Mouse (Mus musculus) gastrocnemius, postnatal 4 days (tissue): ENCODE measurements around the gene Mroh3. TPM values are rescaled to one million over a fixed set of nuclear protein-coding genes. Genes with fewer than 3 reads are reported as not detected.

Experiments
- DNase-seq, 2 experiments: peaks; one replicate each; pipeline ENCODE4 v3.0.0; 2021 to 2022; ENCODE audit warnings: low spot score in 2 of 2, mixed read lengths in 2 of 2
- long read RNA-seq, 2 experiments: library from polyadenylated mRNA; stranded (forward); transcript quantifications; one replicate each; pipeline ENCODE4 v2.0.0; 2021
- total RNA-seq, 2 experiments: library from RNA; stranded (reverse); gene quantifications; 2 replicates each; pipeline ENCODE4 v1.2.3; 2021

The Mroh3 gene
- not detected for total RNA-seq
- long read RNA-seq, experiment 1: 0 reads
- long read RNA-seq, experiment 2: 0 reads

- DNase-seq: no peak
Measured at GRCm38 (mm10) chr1:136212803-136213202, at the start of gene Mroh3. Gene Mroh3 (minus strand): TSS chr1:136212828.

DNA sequence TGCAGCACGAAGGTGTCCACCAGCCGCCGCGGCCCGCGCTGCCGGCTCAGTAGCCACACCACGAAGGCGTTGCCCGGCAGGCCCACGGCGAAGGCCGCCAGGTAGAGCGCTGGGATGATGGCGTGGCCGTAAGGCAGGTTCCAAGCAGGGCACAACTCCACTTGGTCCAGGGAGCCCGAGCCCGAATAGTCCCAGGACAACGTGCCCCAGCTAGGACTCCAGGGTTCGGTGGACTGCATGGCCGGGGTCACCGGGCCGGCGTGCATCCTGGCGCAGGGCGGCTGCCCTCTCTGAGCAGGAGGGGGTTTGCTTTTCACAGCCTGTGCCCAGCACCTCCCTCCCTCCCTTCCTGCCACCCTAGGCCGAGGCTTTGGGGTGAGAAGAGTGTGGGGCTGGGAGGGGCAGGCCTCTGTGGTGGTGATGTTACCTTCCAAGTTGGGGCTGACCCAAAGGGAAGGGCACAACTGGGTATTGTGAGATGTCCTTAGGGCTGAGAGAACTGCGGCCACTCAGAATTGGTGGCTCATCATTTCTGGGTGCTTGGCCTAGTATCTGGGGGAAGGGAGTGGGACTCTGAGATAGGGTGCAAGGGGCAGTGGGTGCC is 48.1 kb upstream of the Mroh3 start, which contains the start of gene Gpr25:
Gene Gpr25, minus strand, starts transcription at position 239 of the 604 bp plus-strand sequence.
- no peak for DNase-seq

- peak; percentile 26 to 57 for DNase-seq
Measured at GRCm38 (mm10) chr1:136259893-136260634, 47.4 kb upstream of the Mroh3 start.

GRCm38 (mm10) chr1:136259543-136259892 is 46.9 kb upstream of the Mroh3 start:
- no peak for DNase-seq

DNA sequence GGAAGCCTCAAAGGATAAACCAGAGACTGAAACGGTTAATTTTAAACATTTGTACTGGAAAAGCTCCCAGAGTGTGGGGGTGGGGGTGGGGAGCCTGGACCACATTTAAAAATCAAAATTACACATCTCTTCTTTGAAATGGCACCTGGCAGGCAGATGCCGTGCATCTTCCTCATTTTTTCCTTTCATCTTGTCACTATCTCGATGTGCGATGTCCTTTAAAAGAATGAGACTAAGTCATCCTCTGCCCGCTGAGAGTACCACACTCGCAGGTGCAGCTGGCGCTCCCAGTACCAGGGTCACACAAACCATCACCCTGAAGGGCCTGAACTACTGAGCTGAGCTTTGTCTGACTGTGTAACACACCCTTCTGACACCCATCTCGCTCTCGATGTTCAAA is 45.9 kb upstream of the Mroh3 start:
- DNase-seq: no peak

DNA sequence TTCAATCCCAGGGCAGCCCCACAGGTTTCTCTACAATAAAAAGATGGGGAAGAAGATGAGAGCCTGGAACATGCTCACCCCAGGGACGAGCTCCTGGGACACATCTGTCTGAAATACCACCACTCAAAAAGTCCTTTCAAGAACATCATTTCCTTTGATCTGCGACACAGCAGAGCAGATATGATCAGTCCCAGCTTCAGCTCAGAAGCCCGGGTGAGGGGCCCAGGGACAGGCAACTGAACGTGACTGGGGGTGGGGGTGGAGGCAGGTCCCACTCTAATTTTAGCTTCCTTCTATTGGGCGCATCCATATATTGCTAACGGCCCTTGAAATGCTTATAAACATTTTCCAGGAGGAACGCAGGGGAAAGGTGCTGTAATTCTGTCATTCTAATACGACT is 43.0 kb upstream of the Mroh3 start:
- DNase-seq: no peak

DNA sequence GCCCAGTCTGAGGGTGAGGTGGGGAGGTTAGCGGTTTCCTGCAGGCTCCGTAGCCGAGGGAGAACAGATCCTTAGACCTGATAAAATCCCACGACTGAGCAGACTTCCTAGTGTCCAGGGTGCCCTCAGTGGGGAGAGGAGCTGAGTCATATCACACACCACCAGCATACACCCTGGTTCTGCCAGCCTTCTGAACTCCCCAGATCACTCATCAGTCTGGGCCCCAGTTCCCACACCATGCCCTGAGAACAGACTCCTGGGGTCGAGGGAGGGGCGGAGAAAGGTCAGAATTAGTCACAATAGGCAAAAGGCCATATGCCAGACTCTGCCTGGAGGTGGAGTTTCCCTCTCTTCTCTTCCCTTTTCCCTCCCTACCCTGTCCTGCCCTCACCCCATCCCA is 42.5 kb upstream of the Mroh3 start:
- no peak for DNase-seq

DNA sequence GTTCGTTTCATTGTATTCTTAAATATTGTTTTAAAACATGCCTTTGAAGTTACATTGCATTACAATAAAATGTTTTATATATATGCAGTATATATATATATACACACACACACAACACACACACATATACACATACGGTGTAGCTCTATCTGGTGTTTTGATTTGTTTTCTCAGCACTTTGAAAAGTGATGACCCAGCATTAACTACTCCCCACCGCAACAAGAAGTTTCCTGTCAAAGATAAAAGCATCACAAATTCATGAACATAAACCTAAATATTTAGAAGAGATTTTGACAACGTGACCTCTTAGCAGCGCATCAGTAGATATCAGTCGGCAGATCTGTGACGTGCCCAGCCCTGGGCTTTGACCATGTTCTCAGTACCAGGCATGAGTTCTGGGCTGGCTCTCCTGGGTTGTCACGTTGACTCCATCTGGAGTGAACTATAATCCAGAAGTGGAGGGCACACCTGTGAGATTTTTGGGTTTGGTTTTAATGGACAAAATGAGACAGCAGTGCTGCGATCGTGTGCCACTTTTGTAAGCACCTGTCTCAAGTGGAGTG is 42.0 kb upstream of the Mroh3 start:
- DNase-seq: no peak

- DNase-seq: no peak
Measured at GRCm38 (mm10) chr1:136253472-136253871, 40.8 kb upstream of the Mroh3 start.

- no peak for DNase-seq
Measured at GRCm38 (mm10) chr1:136249662-136250061, 37.0 kb upstream of the Mroh3 start.

- DNase-seq: no peak
Measured at GRCm38 (mm10) chr1:136247393-136247792, 34.8 kb upstream of the Mroh3 start.

DNA sequence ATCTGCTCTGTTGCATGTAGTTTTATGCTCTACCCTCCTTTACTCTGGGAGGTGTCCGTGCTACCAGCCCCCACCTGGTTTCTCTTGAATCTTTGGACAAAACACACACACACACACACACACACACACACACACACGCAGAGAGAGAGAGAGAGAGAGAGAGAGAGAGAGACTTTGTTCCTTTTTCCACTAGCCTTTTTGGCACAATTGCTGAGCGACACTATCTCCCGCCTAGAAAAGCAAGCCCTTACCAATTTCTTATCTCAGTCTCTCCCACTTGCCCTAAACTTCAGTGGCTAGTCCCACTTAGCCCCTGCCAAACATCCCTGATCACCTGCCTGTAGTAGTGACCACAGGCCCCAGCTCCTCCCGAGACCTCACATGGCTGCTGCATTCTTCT is 31.8 kb upstream of the Mroh3 start:
- DNase-seq: no peak

- DNase-seq: no peak
Measured at GRCm38 (mm10) chr1:136241801-136242200, 29.2 kb upstream of the Mroh3 start.

- DNase-seq: no peak
Measured at GRCm38 (mm10) chr1:136238495-136238894, 25.9 kb upstream of the Mroh3 start.

- DNase-seq: no peak
Measured at GRCm38 (mm10) chr1:136234595-136235092, 22.0 kb upstream of the Mroh3 start.

- DNase-seq: no peak
Measured at GRCm38 (mm10) chr1:136233892-136234594, 21.4 kb upstream of the Mroh3 start, which contains the start of gene Inava. Gene Inava (minus strand): TSS chr1:136234264.

GRCm38 (mm10) chr1:136232986-136233790 is 20.6 kb upstream of the Mroh3 start:
- DNase-seq: no peak

DNA sequence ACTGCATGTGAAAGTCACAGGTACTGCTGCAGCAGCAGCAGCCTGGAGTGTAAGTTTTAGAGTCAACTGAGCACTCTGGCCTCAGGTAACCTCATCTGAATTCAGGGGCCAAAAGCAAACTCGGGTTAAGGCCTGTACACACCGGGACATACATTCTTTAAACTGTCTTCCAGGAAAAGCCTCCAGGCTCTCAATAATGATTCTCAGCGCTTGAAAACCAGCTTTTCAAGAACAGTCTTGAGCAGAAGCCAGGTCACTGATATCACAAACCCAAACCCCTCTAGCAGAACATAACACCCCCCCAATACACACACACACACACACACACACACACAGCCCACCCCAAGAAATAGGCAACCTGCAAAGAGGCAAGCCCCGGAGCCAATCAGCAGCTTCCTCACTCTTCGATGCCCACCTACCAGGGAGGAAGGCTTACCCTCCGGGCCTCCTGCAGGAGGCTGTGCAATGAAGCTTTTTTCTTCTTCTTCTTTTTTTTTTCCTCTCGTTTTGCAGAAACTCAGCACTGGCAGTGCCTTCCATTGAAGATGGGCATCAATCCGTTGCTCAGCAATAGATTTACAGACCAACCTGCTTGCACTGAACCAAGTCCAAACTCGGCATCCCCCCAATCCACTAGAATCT is 19.8 kb upstream of the Mroh3 start:
- DNase-seq: no peak

DNA sequence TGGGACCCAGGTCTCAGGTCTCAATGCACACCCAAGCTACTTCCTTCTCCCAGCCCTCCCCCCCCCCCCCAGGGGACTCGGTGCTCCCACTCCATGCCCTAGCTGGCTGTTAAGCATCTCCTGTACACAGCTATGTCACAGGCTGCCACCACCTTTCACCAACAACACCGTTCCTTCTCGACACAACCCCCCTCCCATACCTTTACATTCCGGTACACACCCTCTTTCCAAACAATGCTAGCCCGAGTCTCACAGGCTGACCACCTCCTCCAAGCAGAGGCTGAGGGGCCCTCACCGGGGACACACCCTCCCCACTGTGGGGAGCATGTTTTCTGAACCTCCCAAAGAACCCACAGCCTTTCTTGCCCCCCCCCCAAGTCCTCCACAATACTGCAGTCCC is 19.0 kb upstream of the Mroh3 start:
- DNase-seq: no peak

DNA sequence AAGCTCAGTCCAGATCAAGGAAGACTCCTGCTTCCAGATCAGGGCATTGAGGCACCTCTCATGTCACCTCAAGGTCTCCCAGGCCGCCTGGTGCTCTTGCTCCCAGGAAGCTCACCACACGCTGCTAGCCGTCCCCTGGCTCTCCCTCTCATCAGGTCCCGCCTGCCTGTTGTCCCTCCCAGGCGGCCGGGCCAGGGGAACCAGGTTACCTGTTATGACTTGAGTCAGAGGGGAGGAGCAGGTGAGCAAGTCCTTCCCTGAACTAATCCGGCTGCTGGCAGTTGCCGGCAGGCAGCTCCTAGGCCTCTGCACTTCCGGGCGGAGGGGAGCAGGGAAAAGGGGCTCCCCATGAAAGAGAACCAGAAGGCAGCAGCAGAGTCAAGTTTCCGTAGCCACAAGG is 17.6 kb upstream of the Mroh3 start:
- DNase-seq: no peak
